Mouse (Mus musculus) hindbrain, embryonic 14.5 days (tissue): ENCODE measurements around the gene Olfr1508. TPM values are rescaled to one million over a fixed set of nuclear protein-coding genes. Genes with fewer than 3 reads are reported as not detected.

Experiments used
- polyA plus RNA-seq: library from polyadenylated mRNA; unstranded; fragments of >200 nt; fragmentation: Nextera tagmentation; extraction: Ambion mirVana; gene quantifications from 2 replicates; pipeline ENCODE4 v1.2.1, GENCODE M21; 2014

Olfr1508 gene
- polyA plus RNA-seq, 1 experiment from 2014 or later, result not detected

Other genes starting within 250 kb of the Olfr1508 start
- gene Chd8, start 209.7 kb downstream of the Olfr1508 start, polyA plus RNA-seq, result 47.3 and 52.3 TPM in 2 replicates
- 55.7 and 56.6 TPM in 2 replicates for gene Tox4, start 188.3 kb downstream of the Olfr1508 start, polyA plus RNA-seq
- 58.2 and 60.4 TPM in 2 replicates for gene Rab2b, start 187.9 kb downstream of the Olfr1508 start, polyA plus RNA-seq
- gene Mettl3, start 162.4 kb downstream of the Olfr1508 start, polyA plus RNA-seq, result 37.1 and 37.8 TPM in 2 replicates
- 47.5 and 50.0 TPM in 2 replicates for gene Sall2, start 138.7 kb downstream of the Olfr1508 start, polyA plus RNA-seq
- gene Olfr1513, start 111.1 kb downstream of the Olfr1508 start, polyA plus RNA-seq, result not detected in 2 replicates
- not detected in 2 replicates for gene Olfr1512, start 88.3 kb downstream of the Olfr1508 start, polyA plus RNA-seq
- 0.17 TPM in 1 of 2 replicates, not detected in the other for gene Olfr1511, start 70.1 kb downstream of the Olfr1508 start, polyA plus RNA-seq
- gene Olfr1510, start 53.1 kb downstream of the Olfr1508 start, polyA plus RNA-seq, result not detected in 2 replicates
- not detected in 2 replicates for gene Olfr1509, start 24.5 kb downstream of the Olfr1508 start, polyA plus RNA-seq
- not detected in 2 replicates for gene Olfr1507, start 28.3 kb upstream of the Olfr1508 start, polyA plus RNA-seq